Mouse (Mus musculus): ENCODE measurements around the gene Foxn3. TPM values are rescaled to one million over a fixed set of nuclear protein-coding genes. Genes with fewer than 3 reads are reported as not detected.
"Not testable (repeated sequence)": the region's sequence is repeated elsewhere in the genome, so short reads cannot be mapped to it uniquely, and the experiment has no call there.

Gene Foxn3
- total RNA-seq, 1 experiment from 2014 or later = 41.7 TPM

DNA sequence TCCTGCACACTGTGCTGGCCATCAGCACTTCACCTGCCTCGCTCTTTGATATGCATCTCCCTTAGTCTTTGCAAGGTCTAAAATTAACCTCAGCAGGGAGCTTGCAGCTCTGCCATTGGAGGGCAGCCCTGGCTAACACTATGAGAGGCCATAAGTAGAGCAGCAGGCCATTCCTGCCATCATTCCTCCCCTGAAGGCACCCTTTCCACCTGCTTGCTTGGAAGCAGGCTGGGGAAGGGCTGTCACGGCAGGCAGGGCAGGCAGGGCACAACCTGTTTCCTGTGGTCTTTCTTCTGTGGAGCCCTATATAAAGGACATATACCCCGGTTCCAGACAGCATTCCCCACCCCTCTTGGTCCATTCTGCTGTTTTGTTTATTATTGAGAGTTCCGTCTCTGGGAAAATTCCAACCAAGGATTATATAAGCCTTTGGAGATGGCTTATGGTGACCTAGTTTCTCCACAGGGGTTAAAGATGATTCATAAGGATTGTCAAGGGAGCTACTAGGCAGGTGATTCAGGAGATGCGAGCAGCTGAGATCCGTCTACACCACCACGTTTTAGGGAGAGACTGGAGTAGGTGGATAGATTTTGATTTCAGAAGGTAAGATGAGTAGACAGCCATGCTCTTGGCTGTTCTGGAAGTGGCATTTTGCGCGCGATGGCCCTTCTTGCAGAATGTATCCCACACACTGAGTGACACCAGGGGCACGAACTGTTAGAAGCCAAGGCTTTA, 347.7 kb downstream of the Foxn3 start:
- no peak for ATAC-seq (replicated peaks; ENCODE audit: low read depth, poor library complexity, severe bottlenecking)

- ATAC-seq (replicated peaks; ENCODE audit: low read depth, poor library complexity, severe bottlenecking) = no peak
These were observed 349.3 kb downstream of the Foxn3 start for GRCm38 (mm10) chr12:99214098-99214497.

DNA sequence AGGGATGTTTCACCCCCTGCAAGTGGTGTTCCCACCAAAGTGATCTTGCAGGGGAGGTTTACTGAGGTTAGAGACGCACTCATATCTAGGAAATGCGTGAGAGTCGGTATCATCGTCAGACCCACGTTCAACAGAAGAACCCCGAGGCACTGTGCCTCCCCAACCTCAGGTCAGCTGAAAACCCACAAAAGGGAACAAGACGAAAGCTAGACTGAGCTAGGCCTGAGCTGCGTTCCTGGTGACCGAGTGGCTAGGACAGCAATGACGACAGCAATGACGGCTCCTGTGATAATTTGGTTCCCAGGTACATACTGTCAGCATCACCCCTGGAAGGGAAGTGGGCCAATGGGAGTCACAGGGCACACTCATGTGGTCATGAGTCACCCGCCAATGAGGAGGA, 350.2 kb downstream of the Foxn3 start:
- ATAC-seq (replicated peaks; ENCODE audit: low read depth, poor library complexity, severe bottlenecking) = peak; percentile 72

GRCm38 (mm10) chr12:99209801-99210200, 353.6 kb downstream of the Foxn3 start:
- no peak for ATAC-seq (replicated peaks; ENCODE audit: low read depth, poor library complexity, severe bottlenecking)

DNA sequence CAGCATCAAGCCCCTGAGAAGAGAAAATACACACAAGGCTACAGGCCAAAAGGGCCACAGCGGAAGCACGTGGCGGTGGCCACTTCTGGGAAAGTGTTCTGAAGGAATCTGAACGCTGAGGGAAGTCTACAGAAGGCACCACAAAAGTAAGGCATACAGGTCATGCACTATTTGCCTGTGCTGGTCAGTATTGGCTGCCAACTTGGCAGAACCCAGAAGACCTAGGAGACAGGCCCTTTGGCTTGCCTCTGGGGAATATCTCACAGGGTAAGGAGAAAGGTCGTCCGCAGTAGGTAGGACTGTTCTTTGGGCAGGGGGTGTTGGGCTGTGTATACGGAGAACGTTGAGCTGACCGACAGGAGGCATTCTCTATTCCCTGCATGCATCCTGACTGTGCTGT, 355.1 kb downstream of the Foxn3 start:
- no peak for ATAC-seq (replicated peaks; ENCODE audit: low read depth, poor library complexity, severe bottlenecking)

DNA sequence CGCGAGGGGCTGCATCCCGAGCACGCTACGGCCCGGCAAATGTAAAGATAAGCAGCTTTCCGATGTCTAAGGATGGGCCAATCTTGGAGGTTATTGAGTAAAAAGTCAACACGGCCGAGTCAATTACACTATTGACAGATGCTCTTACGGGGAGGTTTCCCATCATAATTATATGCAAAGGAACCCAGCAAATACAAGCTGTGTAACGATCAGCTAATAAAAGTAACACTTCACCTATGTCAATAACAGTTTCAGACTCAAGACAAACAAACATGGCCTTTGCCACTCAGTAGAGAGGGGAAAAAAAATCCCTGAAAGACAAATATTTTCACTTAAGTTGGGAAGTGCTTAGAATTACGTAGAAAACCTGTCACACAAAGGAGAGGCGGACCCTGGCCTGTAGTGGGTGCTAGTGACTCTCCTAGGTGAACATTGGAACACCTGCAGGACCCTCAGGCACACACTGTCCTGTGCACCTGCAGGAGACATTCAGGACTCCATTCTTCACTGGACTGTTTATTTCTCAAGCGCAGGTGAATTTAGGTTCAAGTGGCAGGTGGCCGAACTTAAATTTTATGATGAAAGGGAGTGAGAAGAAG, 356.3 kb downstream of the Foxn3 start:
- no peak for ATAC-seq (replicated peaks; ENCODE audit: low read depth, poor library complexity, severe bottlenecking)

- peak; percentile 64 for ATAC-seq (replicated peaks; ENCODE audit: low read depth, poor library complexity, severe bottlenecking)
These were observed 357.6 kb downstream of the Foxn3 start for GRCm38 (mm10) chr12:99205734-99206133.

- ATAC-seq (replicated peaks; ENCODE audit: low read depth, poor library complexity, severe bottlenecking) = no peak
These were observed 364.3 kb downstream of the Foxn3 start for GRCm38 (mm10) chr12:99199124-99199483.

DNA sequence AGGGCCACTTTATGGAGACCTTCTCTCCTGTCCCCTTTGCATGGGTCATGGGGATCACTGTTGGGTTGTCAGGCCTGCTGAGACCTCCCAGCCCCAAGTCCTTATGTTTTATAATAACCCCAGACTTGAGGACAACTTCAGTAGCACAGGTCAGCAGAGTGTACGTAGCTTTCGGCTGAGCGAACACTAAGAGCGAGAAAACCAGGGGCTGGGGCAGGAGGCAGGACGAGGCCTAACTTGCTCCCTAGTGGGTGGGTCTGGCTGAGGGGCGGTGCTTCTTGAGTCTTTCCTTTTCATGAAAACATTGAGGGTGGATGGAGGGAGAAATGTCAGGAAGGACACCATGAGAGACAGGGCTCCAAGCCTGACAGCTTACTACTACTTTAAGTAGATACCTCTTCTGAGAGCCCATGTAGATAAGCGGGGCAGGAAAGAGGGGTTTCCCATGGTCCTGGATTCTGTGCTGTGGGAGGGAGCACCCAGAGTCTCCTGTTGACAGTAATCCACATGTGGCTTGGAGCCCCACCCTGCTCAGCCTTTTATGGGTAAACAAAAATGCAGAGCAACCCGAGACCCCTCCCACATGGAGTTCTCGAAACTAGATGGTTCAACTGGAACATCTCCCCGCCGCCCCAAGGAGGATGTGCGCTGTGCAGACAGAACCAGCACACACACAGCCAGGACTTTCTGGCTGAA, 364.8 kb downstream of the Foxn3 start:
- no peak for ATAC-seq (replicated peaks; ENCODE audit: low read depth, poor library complexity, severe bottlenecking)

GRCm38 (mm10) chr12:99197031-99197430, 366.4 kb downstream of the Foxn3 start:
- no peak for ATAC-seq (replicated peaks; ENCODE audit: low read depth, poor library complexity, severe bottlenecking)

- ATAC-seq (replicated peaks; ENCODE audit: low read depth, poor library complexity, severe bottlenecking) = peak; percentile 71
These were observed 367.7 kb downstream of the Foxn3 start for GRCm38 (mm10) chr12:99195655-99196054.

GRCm38 (mm10) chr12:99194120-99194519, 369.3 kb downstream of the Foxn3 start:
- not testable (repeated sequence) for ATAC-seq (replicated peaks; ENCODE audit: low read depth, poor library complexity, severe bottlenecking)

GRCm38 (mm10) chr12:99187671-99188070, 375.7 kb downstream of the Foxn3 start:
- ATAC-seq (replicated peaks; ENCODE audit: low read depth, poor library complexity, severe bottlenecking) = no peak

DNA sequence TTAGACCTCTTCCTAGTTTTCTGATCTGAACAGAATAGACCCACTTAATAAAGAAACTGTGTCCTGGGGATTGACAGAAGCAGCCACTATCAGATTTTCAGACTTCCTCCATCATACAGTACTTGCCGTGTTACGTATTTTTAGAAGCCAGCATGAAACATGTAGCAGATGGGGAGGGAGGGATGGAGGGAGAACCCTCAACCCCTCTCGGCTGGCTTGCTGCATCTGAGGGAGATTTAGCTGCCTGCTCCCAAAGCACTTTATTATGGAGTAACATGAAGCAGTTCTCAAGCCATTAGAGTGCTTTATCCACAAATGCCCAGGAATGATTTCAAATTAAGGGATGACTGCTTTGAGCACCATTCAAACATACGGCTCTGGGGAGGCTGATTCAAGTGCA, 377.1 kb downstream of the Foxn3 start:
- ATAC-seq (replicated peaks; ENCODE audit: low read depth, poor library complexity, severe bottlenecking) = no peak

DNA sequence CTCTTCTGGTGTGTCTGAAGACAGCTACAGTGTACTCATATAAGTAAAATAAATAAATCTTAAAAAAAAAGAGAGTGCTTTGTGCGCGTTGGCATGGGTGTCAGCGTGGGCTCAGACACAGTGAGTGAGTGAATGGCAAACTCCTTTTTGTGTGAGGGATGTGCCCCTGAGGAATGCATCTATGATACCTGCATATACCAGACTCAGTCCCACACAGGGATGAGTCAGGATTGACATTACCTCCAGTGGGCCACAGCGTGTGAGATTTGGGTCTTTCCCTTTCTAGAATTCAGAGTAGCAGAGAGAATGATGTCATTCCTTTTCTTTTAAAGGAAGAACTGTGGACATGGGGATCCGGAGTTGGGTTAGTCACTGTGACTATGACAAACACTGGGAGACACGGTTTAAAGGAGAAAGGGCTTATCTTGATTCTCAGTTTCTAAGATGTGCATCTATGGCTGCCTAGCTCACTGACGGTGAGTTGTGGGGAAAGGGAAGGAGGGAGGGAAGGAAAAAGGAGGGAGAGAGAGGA, 380.1 kb downstream of the Foxn3 start:
- no peak for ATAC-seq (replicated peaks; ENCODE audit: low read depth, poor library complexity, severe bottlenecking)

DNA sequence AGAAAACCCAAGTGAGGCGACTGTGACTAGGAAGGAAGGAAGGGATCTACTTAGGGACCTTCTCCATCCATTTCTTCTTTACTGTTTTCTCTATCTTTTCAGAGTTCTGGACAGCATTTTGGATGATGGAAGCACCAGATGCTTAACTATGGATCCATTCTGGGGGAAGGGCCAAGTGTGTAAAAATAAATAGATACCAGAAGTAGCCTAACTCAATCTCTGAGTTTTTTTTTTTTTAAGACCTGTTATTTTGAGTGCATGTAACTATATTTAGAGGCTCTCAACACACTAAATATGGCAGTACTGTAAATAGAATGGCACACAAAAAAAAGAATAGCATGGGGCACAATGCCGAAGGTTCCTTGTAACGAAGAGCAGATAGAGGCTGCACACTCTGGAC, 381.0 kb downstream of the Foxn3 start:
- no peak for ATAC-seq (replicated peaks; ENCODE audit: low read depth, poor library complexity, severe bottlenecking)

DNA sequence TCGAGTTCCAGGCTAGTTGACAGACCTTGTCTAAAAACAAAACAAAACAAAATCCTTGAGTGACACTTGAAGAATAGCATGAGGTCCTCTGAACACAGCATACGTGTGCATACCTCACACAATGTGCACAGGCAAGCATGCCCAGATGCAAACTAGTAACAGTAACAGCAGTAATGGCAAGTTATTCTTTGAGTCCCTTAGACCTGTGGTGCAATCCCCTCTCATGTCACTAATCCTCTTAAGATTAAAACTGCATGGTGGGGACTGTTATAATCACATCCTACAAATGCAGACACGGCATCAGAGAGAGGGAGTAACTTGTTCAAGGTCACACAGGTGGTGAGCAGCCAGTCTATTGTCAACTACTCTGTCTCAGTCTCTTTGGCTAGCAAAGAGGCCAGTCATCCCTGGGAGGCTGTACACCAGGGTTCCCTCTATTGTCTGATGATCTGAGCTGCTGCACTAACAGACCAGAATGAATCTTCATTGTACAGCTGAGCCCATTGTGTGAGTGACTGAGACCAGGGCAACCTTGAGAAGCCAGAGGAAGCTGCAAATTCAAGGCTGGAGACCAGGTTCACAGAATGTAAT, 383.1 kb downstream of the Foxn3 start:
- no peak for ATAC-seq (replicated peaks; ENCODE audit: low read depth, poor library complexity, severe bottlenecking)

GRCm38 (mm10) chr12:99174979-99175621, 388.3 kb downstream of the Foxn3 start:
- ATAC-seq (replicated peaks; ENCODE audit: low read depth, poor library complexity, severe bottlenecking) = no peak

- no peak for ATAC-seq (replicated peaks; ENCODE audit: low read depth, poor library complexity, severe bottlenecking)
These were observed 391.2 kb downstream of the Foxn3 start for GRCm38 (mm10) chr12:99172170-99172569.

DNA sequence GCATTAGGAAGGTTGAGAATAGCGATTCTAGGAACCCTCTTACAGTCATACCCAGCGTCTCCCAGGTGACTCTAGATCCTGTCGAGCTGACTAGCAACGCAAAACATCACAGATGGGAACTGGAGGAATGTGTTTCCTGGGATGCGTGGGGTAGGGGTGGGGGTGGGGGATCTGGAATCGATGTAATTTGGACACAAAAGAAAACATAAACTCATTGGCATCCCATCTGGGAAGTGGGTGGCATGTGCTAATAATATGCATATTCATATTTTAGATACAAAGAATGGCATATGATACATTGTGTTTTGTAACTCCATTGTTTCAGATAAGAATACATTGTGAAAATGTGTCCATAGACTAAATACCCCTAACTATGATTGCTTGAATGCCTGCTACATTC, 393.5 kb downstream of the Foxn3 start:
- ATAC-seq (replicated peaks; ENCODE audit: low read depth, poor library complexity, severe bottlenecking) = no peak
